18 mouse cellular contexts compared by ENCODE assay signal in the genomic region with DNA sequence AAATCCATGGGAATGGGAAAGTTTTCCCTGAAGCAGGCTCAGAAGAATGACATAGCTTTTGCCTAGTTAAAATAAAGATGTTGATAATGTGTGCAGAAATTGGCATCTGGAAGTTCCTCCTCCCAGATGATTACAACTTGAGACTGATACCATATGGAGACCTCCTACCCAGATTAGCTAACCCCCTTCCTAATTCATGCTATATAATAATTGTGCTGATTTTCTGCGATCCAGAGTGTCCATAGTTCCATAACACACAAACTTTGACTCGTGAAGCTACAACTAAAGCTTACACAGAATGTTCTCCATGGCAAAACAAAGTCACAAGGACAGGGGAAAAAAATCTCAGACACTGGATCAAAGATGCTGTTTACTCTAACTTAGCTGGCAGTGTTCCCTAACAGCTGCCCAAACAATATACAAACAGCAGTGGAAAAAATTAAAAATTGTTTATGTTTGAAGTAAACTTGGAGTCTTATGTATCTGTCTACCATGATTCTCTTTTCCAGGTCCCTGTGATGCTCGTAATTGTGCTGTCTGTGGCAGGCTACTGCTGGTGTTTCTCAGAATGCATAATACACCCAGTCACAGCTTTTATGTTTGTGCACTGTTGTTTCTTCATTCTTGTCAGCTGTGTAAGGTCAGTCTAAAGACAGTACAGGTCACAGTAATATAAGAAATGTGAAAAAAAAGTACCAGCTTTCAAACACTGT.
"Had no signal": no experiment of that assay in that cellular context is flagged by ENCODE, and none has a peak within 500 bp of the region (broad histone marks: within the 10 kb centered on the region; RNA-seq: fewer than 3 reads in every experiment).

No protein-coding gene starts in this region.

- H3K4me3 ChIP-seq: kidney, embryonic 15.5 days; left cerebral cortex, adult 2 months; liver, embryonic 13.5 days; megakaryocyte, embryonic 14.5 days had no signal

- H3K36me3 ChIP-seq: kidney, embryonic 15.5 days; liver, embryonic 13.5 days had no signal

- H3K27ac ChIP-seq: kidney, embryonic 15.5 days; left cerebral cortex, adult 2 months; liver, embryonic 13.5 days; macrophage had no signal

- DNase-seq: kidney, adult 11 months; kidney, adult 8-10 months; kidney, postnatal 10 days; kidney, postnatal 36 days; layer of hippocampus, postnatal 36 days; liver, embryonic 13.5 days; midbrain, embryonic 14.5 days; right cerebral cortex, adult 18-20 months; right cerebral cortex, postnatal 14 days; right cerebral cortex, postnatal 4 days; thymus, adult 18-20 months; thymus, postnatal 36 days had no signal

- H3K9ac ChIP-seq: kidney, embryonic 15.5 days; liver, embryonic 13.5 days had no signal

- H3K27me3 ChIP-seq: kidney, embryonic 15.5 days; liver, embryonic 13.5 days; megakaryocyte, embryonic 14.5 days had no signal

- H3K9me3 ChIP-seq: kidney, embryonic 15.5 days; liver, embryonic 13.5 days had no signal

- H3K4me1 ChIP-seq: kidney, embryonic 15.5 days; liver, embryonic 13.5 days; megakaryocyte, embryonic 14.5 days had no signal

- ATAC-seq: hindbrain, embryonic 16.5 days had no signal

- H3K4me2 ChIP-seq: kidney, embryonic 15.5 days; liver, embryonic 13.5 days; midbrain, embryonic 11.5 days had no signal
